Mouse (Mus musculus): ENCODE measurements around the gene Gabpb2.

GRCm38 (mm10) chr3:95141474-95141873 is 76.2 kb downstream of the Gabpb2 start:
- TF ChIP-seq CTCF (conservative IDR thresholded peaks at IDR 0.05; ENCODE audit: low read length) (no peak), POU5F1 (IDR thresholded peaks at IDR 0.05; ENCODE audit: borderline replicate concordance, low read length) (no peak)

All from E14TG2a.4 (cell line).